Mouse (Mus musculus): ENCODE results near the gene Dapp1.

DNA sequence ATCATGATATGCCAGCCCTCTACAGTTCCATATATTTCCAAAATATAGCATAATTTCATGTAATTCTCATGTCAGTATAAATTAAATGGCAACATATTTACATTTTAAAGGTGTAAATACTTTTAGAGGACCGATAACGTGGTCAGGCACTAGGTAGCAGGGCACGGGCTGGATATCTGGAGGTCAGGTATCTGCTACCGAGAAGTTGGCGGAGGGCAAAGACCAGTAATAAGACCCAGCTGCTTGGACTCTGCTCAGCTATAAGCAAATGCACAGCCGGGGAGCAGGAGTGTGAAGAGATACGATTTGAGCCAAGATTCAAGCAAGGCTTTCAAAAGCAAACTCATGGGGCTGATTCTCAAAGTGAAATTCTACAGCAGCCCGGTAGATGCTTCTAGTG is 7.0 kb downstream of the Dapp1 start:
- TF ChIP-seq CTCF (IDR thresholded peaks at IDR 0.05; ENCODE audit: low read depth, low read length) (no peak), POLR2A (IDR thresholded peaks at IDR 0.05; ENCODE audit: extremely low read depth, insufficient read depth, low read length) (no peak)

Measured in liver, adult 2 months (tissue).